Mouse (Mus musculus): Measurements from ENCODE around the gene Baiap3. TPM values are rescaled to one million over a fixed set of nuclear protein-coding genes. Genes with fewer than 3 reads are reported as not detected.

Baiap3 gene
- total RNA-seq (2021) = 10 to 100 TPM; 11.7 to 16.2 TPM
- long read RNA-seq, experiment 1, full-length matches to known transcripts = 7 of 12 reads
- long read RNA-seq, experiment 1, partial matches to known transcripts = 0 of 12 reads
- long read RNA-seq, experiment 1, other reads (novel, unspliced or antisense) = 5 of 12 reads
- long read RNA-seq, experiment 2, full-length matches to known transcripts = 6 of 14 reads
- long read RNA-seq, experiment 2, partial matches to known transcripts = 5 of 14 reads
- long read RNA-seq, experiment 2, other reads (novel, unspliced or antisense) = 3 of 14 reads

- DNase-seq (ENCODE audit: low spot score in 2 of 2) = peak in 1 of 2 experiments; percentile 25
These were observed at the start of gene Baiap3 for GRCm38 (mm10) chr17:25256140-25256754. TSS of gene Baiap3 (minus strand) at chr17:25256364.

DNA sequence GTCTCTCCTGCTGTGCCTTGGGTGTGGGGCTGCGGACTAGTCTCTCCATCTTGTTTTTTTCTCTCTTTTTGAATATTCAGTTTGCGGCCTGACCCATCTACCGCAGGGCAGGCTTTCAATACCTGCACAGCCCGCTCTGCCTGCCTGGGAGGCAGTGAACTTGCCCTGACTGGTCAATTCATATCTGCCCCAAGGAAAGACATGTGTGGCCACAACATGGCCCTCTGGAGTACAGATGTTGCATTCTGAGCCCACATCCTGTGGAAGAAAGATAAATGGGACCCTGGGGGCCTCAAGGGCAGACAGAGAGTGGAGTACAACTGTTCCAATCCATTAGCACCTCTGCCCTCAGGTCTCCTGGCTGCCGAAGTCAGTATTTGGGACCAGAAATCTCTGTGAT, 41.9 kb upstream of the Baiap3 start, which contains the start of gene Prss34:
Gene Prss34, plus strand, starts transcription at position 301 of the 400 bp plus-strand sequence.
- no peak for DNase-seq (ENCODE audit: low spot score in 2 of 2)

- no peak for DNase-seq (ENCODE audit: low spot score in 2 of 2)
These were observed 37.9 kb upstream of the Baiap3 start for GRCm38 (mm10) chr17:25294111-25294510.

- no peak for DNase-seq (ENCODE audit: low spot score in 2 of 2)
These were observed 37.3 kb upstream of the Baiap3 start for GRCm38 (mm10) chr17:25293495-25293894.

GRCm38 (mm10) chr17:25290411-25290810, 34.2 kb upstream of the Baiap3 start:
- DNase-seq (ENCODE audit: low spot score in 2 of 2) = no peak

DNA sequence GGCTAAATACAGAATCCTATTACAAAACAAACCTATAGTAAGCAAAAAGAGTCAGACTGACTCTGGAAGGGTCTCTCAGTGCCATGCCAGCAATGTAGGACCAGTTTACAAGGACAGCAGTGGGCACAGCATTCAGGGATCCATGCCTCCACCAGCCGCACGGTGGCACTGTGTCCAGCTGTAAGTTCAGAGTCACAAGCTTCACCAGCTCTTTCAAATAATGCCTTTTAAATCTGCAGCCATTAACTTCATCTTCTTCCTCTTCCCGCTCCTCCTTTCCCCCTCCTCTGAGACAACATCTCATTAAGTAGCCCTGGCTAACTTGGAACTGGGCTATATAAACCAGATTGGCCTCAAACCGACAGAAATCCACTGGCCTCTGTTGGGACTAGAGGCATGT, 32.7 kb upstream of the Baiap3 start:
- peak; percentile 41 to 48 for DNase-seq (ENCODE audit: low spot score in 2 of 2)

DNA sequence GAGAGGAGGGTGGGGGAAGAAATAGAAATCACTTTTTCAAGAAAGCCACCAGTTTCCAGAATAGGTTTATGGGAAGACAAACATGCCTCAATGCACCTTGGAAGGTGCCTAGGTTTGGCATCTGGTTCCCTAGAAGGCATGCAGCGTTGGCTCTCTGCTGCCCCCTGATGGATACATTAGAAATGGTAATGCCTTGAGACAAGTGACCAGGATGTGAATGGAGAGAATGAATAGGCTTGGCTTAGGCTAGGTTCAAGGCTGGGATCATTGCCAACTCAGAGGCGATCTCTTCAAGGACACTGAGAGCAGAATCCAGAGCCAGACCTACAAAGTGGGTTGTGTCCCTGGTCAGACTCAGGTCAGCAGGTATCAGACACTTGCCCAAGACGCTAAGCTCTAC, 28.9 kb upstream of the Baiap3 start:
- peak; percentile 67 to 71 for DNase-seq (ENCODE audit: low spot score in 2 of 2)

DNA sequence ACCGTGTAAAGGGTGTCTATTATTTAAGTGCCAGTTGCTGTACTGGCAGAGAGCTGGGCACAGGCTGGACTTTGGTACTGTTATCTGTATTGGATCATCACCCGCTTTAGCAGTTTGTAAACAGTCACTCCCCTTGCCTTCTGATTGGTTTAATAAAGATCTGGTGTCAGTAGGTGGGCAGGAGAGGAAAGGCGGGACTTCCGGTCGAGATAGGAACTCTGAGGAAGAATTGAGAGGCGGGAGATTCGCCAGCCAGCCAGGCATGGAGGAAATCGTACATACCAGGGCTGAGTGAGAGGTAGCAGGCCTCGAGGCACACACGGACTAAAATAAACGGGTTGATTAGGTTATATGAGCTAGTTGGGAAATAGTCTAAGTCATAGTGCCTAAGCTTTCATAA, 26.0 kb upstream of the Baiap3 start:
- peak; percentile 38 to 43 for DNase-seq (ENCODE audit: low spot score in 2 of 2)

DNA sequence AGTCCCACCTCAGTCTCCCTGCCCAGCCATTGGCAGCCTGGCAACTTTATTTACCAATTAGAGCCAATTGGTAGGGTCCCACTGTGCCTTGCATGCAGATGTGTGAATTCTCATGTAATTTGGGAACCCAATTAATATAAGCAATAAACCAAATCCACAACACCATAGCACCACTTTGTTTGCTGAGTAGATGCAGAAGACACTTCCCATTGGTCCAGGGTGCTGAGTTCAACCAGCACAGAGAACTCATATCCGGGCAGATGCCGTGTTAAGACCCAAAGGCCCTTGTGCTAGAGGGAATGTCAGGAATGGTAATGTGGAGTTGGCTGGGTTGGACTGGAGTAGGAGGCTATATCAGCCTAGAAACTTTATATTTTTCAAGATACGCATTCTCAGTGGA, 19.7 kb upstream of the Baiap3 start:
- no peak for DNase-seq (ENCODE audit: low spot score in 2 of 2)

DNA sequence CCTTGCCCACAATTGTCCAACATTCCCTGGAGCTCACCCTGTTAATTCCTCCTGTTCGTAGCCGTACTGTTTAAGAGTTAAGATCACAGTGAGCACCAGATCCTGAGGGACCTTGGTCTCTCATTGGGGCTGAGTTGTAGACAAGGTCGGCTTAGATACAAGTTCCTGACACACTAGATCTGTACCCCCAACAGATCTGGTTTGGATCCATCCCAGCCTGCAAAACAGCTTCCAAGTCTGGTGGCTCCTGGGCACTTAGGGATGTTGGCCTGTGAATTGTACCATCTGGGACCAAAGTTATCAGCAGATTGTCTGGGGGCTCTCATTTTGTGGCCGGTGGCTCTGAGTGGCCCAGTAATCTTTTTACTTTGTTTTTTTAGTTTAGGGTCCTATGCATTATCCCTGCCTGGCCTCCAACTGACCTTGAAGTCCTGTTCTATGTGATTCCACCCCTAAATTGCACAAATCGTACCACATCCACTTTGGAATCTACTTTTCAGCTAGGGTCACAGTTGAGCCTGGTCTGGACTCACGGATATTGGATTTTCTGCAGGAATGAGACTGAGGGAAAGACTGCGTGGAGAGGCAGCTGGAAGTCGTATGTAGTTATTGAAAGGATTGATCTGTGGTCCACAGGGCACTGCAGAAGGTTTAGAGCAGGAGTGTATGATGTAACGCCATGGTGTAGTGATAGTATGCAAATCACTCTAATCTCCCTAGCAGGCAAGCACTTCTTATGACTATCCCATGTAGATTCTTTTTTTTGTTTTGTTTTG, 18.6 kb upstream of the Baiap3 start, which contains the start of gene Ube2i:
Gene Ube2i, minus strand, starts transcription at position 52 of the 776 bp plus-strand sequence.
- DNase-seq (ENCODE audit: low spot score in 2 of 2) = no peak

DNA sequence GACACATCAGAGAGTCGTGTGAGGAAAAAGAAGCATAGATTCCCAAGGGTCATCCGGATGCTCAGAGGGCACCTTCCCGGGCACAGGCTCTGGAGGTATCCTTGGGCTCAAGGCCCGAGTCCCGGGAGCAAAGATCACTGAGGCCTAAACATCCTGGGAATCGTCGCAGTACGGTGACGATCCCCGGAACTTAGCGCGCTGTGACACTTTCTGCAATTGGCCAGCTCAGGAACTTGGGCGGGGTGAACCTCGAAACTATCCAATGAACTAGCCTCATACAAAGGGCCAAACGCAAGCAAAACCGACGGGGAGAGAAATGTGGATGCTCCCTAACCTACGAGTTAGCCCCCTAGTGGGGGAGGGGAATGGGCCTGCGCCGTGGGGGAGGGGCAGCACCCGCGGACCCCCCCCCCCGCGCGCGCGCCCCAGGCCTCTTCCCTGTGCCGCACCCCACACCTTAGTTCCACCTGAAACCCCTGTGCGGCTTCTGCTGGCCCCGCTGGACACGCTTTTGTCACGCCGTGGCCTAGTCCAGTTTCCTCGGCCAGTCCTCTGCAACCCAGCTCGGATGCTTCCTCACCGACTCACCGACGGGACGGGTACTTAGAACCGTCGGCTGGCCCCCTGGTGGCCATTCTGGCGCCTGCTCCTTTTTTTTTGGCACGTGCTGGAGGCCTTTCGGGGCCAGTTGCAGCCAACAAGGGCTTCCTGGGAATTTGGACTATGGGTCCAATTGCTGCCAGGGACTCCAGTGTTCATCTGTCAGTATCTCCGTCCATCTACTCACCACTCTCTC, 17.7 kb upstream of the Baiap3 start:
- DNase-seq (ENCODE audit: low spot score in 2 of 2) = peak; percentile 91 to 94

DNA sequence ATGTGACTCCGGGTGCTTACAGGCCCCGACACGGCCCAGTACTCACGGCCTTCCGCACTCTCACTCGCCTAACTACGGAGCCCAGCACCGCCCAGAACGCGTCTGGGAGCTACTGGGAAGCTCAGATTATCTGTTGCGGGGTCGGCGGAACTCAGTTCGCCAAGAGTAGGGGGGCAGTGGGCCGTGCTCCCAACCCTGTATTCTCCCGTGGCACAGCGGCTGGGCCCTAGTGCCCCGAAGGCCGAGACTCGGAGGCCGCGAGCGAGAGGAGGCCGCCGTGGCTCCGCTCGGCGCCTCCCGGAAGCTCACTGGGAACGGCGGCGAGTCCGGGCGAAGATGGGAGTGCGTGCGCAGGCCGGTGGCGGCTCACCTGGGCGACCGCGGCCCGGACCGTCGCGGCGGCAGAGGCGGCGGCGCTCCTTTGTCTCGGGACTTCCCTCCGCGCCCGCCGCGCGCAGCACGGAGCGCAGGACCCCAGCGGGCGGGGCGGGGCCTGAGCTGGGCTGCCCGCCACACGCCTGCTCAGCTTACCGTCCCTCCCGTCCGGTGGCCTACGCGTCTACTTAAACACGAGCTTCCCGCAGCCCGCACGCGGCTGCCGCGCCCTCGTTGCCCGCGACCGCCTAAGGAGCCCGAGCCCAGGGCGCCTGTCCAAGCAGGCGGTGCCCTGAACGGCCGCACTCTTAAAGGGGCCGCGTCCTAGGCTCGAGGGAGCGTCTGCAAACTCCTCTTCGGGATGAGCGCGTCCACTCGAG, 17.0 kb upstream of the Baiap3 start:
- peak; percentile 84 to 87 for DNase-seq (ENCODE audit: low spot score in 2 of 2)

- DNase-seq (ENCODE audit: low spot score in 2 of 2) = no peak
These were observed 16.2 kb upstream of the Baiap3 start for GRCm38 (mm10) chr17:25272326-25272725.

- DNase-seq (ENCODE audit: low spot score in 2 of 2) = no peak
These were observed 14.7 kb upstream of the Baiap3 start for GRCm38 (mm10) chr17:25270795-25271335.

DNA sequence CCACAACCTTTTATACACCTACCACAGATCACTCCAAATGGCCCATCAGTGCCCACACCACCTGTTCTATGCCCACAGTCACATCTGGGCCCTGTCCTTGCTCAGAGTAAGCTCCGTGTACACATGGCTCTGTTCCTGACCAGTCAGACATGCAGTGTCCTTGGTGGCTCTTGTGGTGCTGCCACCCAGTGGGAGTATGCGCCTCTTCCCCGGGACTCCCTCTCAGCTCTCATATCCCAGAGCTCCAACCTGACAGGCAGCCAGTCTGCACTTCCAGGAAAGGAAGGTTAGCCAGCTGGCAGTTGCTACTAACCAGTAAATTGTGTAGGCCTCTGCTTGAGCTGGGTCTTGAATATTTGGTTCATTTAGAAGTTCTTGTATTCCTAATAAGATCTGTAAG, 8.3 kb upstream of the Baiap3 start:
- peak in 1 of 2 experiments; percentile 42 for DNase-seq (ENCODE audit: low spot score in 2 of 2)

- no peak for DNase-seq (ENCODE audit: low spot score in 2 of 2)
These were observed 1.7 kb upstream of the Baiap3 start for GRCm38 (mm10) chr17:25257804-25258261.

DNA sequence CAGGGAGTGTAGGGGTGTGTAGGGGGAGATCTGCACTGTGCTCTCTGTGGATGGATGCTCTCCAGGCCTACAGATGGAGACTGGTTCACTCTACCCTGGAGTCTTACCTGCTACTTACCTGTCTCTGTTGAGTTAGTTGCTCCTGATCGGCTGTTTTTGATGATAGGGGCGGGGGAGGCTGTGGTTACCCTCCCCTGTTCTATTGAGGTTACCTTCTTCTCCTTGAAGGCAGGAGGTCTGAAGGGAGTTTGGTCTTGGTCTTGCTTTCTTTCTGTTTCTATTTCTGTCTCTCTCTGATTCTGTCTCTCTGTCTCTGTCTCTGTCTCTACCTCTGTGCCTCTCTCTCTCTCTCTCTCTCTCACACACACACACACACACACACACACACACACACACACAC, 1.1 kb downstream of the Baiap3 start:
- DNase-seq (ENCODE audit: low spot score in 2 of 2) = no peak

DNA sequence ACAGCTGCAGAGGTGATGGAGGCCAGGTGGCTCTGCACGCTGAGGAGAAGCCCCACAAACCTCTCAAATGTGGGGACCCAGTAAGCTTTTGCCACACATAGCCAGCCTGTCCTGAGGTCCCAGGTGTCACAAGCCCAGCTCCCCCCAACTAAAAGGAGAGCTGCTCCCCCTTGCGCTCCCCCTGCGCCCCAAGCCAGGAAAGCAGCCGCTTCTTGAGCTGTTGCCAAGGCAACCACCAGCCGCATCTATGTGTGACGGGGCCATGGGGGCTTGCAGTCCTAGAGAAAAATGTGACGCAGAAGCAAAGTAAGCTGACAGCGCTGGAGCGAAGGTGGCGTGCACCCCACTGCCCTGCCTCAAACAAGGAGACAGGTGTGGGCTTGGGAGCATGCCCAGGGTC, 2.4 kb downstream of the Baiap3 start:
- no peak for DNase-seq (ENCODE audit: low spot score in 2 of 2)

DNA sequence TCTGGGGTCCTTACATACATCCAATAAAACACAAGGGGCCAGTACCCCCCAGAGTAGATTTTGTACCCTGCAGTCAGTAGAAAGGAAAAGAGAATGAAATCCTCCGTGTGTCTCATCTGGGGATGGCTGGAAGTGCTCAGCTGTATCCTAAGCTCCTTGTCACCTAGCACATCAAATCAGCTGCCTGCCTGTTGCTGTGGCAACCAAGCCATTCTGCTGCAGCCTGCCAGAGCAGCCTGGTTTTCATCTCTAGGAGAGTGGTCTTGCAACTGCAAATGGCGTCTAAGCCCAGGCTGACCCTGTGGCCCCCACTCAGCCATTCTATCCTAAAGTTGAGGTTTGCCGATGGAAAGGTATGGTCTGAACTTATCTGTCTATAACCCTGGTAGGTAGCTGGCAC, 3.5 kb downstream of the Baiap3 start:
- DNase-seq (ENCODE audit: low spot score in 2 of 2) = no peak
